Mouse (Mus musculus) CH12.LX (cell line): ENCODE data around the gene Zpbp2. TPM values are rescaled to one million over a fixed set of nuclear protein-coding genes. Genes with fewer than 3 reads are reported as not detected.
A peak's percentile ranks its signal among the peaks of the same experiment; 100 is the strongest.

Experiments
- DNase-seq: peaks from one replicate; pipeline ENCODE4 v3.0.0-alpha.2; 2013; ENCODE audit errors: extremely low read depth
- H3K27ac ChIP-seq: 2 replicates; pipeline ENCODE4 v1.5.1; 2012; ENCODE audit warnings: low read depth, mild to moderate bottlenecking, control low read depth, moderate library complexity; ENCODE audit not compliant: insufficient read depth
- H3K27me3 ChIP-seq: replicated peaks from 2 replicates; pipeline ENCODE3; 2012; ENCODE audit warnings: inconsistent platforms
- H3K36me3 ChIP-seq, 2 experiments: replicated peaks in 1 of 2; 2 replicates each; pipeline versions ENCODE3 to v1.6.1; 2012; ENCODE audit warnings: inconsistent platforms in 1 of 2, low read length in 1 of 2, mild to moderate bottlenecking in 1 of 2, mixed read lengths in 1 of 2, moderate library complexity in 1 of 2; ENCODE audit not compliant: control insufficient read depth in 1 of 2, insufficient read depth in 1 of 2
- H3K4me1 ChIP-seq, 2 experiments: 2 replicates each; pipeline ENCODE4 v1.6.1; 2012; ENCODE audit warnings: inconsistent platforms in 1 of 2, moderate library complexity in 1 of 2; ENCODE audit not compliant: insufficient read depth in 2 of 2, control insufficient read depth in 1 of 2
- H3K4me2 ChIP-seq: 2 replicates; pipeline ENCODE4 v1.6.1; 2012; ENCODE audit warnings: low read depth, mild to moderate bottlenecking, control low read depth; ENCODE audit not compliant: poor library complexity, insufficient read depth, severe bottlenecking
- H3K4me3 ChIP-seq, 3 experiments: fragments of 150-350 bp in 1 of 3; sonication (generic) in 1 of 3; replicated peaks in 1 of 3; 2 replicates each; pipeline versions ENCODE3 to v1.5.1; 2011 to 2012; ENCODE audit warnings: low read depth in 2 of 3, low read length in 2 of 3, mild to moderate bottlenecking in 2 of 3, moderate library complexity in 2 of 3, control low read depth in 1 of 3, improper control_type of control experiment in 1 of 3, inconsistent platforms in 1 of 3, mixed read lengths in 1 of 3; ENCODE audit not compliant: poor library complexity in 1 of 3
- H3K79me2 ChIP-seq: replicated peaks from 2 replicates; pipeline ENCODE4 v1.6.1; 2012; ENCODE audit warnings: mild to moderate bottlenecking, moderate library complexity; ENCODE audit not compliant: control insufficient read depth, poor library complexity, insufficient read depth, severe bottlenecking; ENCODE audit errors: extremely low read depth
- H3K9ac ChIP-seq: 2 replicates; pipeline ENCODE4 v1.6.1; 2012; ENCODE audit warnings: low read depth, mild to moderate bottlenecking, control low read depth, moderate library complexity; ENCODE audit not compliant: insufficient read depth
- H3K9me3 ChIP-seq: replicated peaks from 2 replicates; pipeline ENCODE3; 2012; ENCODE audit warnings: low read length, inconsistent platforms, mixed read lengths
- BHLHE40 ChIP-seq: IDR thresholded peaks from 2 replicates; pipeline ENCODE4 v1.6.1; 2011; ENCODE audit warnings: mild to moderate bottlenecking, low read depth, low read length, improper control_type of control experiment
- CHD2 ChIP-seq: IDR thresholded peaks from 2 replicates; pipeline ENCODE4 v1.6.1; 2011; ENCODE audit warnings: low read length, improper control_type of control experiment
- CTCF ChIP-seq, 2 experiments: IDR thresholded peaks in 1 of 2; conservative IDR thresholded peaks in 1 of 2; 2 replicates each; pipeline ENCODE4 v1.5.1; 2011 to 2012; ENCODE audit warnings: low read depth in 2 of 2, low read length in 2 of 2, improper control_type of control experiment in 1 of 2, inconsistent platforms in 1 of 2, mild to moderate bottlenecking in 1 of 2, moderate library complexity in 1 of 2
- E2F4 ChIP-seq: IDR thresholded peaks from 2 replicates; pipeline ENCODE4 v1.6.1; 2011; ENCODE audit warnings: low read depth, low read length, improper control_type of control experiment; ENCODE audit not compliant: insufficient replicate concordance
- EP300 ChIP-seq: IDR thresholded peaks from 2 replicates; pipeline ENCODE4 v1.6.1; 2011; ENCODE audit warnings: low read length, improper control_type of control experiment
- ETS1 ChIP-seq: conservative IDR thresholded peaks from 2 replicates; pipeline ENCODE4 v1.6.1; 2012; ENCODE audit warnings: low read depth, mild to moderate bottlenecking, inconsistent platforms, low read length, improper control_type of control experiment, moderate library complexity
- GABPA ChIP-seq: IDR thresholded peaks from 2 replicates; pipeline ENCODE4 v1.6.1; 2012; ENCODE audit warnings: low read depth, low read length, improper control_type of control experiment, inconsistent platforms; ENCODE audit not compliant: insufficient replicate concordance
- HCFC1 ChIP-seq: IDR thresholded peaks from 2 replicates; pipeline ENCODE4 v1.6.1; 2012; ENCODE audit warnings: low read depth, mild to moderate bottlenecking, inconsistent platforms, low read length, improper control_type of control experiment
- IRF4 ChIP-seq: IDR thresholded peaks from 2 replicates; pipeline ENCODE4 v1.6.1; 2014; ENCODE audit warnings: low read depth, mild to moderate bottlenecking, inconsistent platforms, low read length, improper control_type of control experiment
- JUND ChIP-seq: conservative IDR thresholded peaks from 2 replicates; pipeline ENCODE4 v1.6.1; 2011; ENCODE audit warnings: low read depth, low read length, improper control_type of control experiment
- KAT2A ChIP-seq: IDR thresholded peaks from 2 replicates; pipeline ENCODE4 v1.6.1; 2012; ENCODE audit warnings: low read length, improper control_type of control experiment, inconsistent platforms; ENCODE audit not compliant: insufficient replicate concordance
- MEF2A ChIP-seq: IDR thresholded peaks from 2 replicates; pipeline ENCODE4 v1.6.1; 2014; ENCODE audit warnings: low read depth, mild to moderate bottlenecking, inconsistent platforms, low read length, improper control_type of control experiment, borderline replicate concordance
- MXI1 ChIP-seq: IDR thresholded peaks from 2 replicates; pipeline ENCODE4 v1.6.1; 2011; ENCODE audit warnings: mild to moderate bottlenecking, low read depth, low read length, improper control_type of control experiment
- MYC ChIP-seq: IDR thresholded peaks from 2 replicates; pipeline ENCODE4 v1.6.1; 2011; ENCODE audit warnings: low read depth, mild to moderate bottlenecking, improper control_type of control experiment, low read length
- NELFE ChIP-seq: IDR thresholded peaks from 2 replicates; pipeline ENCODE4 v1.6.1; 2011; ENCODE audit warnings: low read depth, low read length, improper control_type of control experiment
- NRF1 ChIP-seq: IDR thresholded peaks from 2 replicates; pipeline ENCODE4 v1.6.1; 2014; ENCODE audit warnings: low read depth, mild to moderate bottlenecking, inconsistent platforms, low read length, improper control_type of control experiment, moderate library complexity
- PAX5 ChIP-seq: IDR thresholded peaks from 2 replicates; pipeline ENCODE4 v1.6.1; 2012; ENCODE audit warnings: low read length, inconsistent platforms, mixed read lengths
- POLR2A ChIP-seq: IDR thresholded peaks from 2 replicates; pipeline ENCODE4 v1.6.1; 2011; ENCODE audit warnings: low read depth, mild to moderate bottlenecking, improper control_type of control experiment, low read length
- POLR2AphosphoS2 ChIP-seq: IDR thresholded peaks from 2 replicates; pipeline ENCODE4 v1.6.1; 2011; ENCODE audit warnings: low read depth, low read length, improper control_type of control experiment
- RAD21 ChIP-seq: IDR thresholded peaks from 2 replicates; pipeline ENCODE4 v1.6.1; 2011; ENCODE audit warnings: low read depth, mild to moderate bottlenecking, low read length, improper control_type of control experiment, moderate library complexity
- RCOR1 ChIP-seq: conservative IDR thresholded peaks from 2 replicates; pipeline ENCODE4 v1.6.1; 2012; ENCODE audit warnings: low read depth, mild to moderate bottlenecking, inconsistent platforms, low read length, improper control_type of control experiment
- SIN3A ChIP-seq: IDR thresholded peaks from 2 replicates; pipeline ENCODE4 v1.6.1; 2012; ENCODE audit warnings: low read length, improper control_type of control experiment, inconsistent platforms
- TBP ChIP-seq: conservative IDR thresholded peaks from 2 replicates; pipeline ENCODE4 v1.6.1; 2011; ENCODE audit warnings: low read depth, low read length, improper control_type of control experiment
- TCF12 ChIP-seq: IDR thresholded peaks from 2 replicates; pipeline ENCODE4 v1.6.1; 2014; ENCODE audit warnings: low read depth, mild to moderate bottlenecking, inconsistent platforms, low read length, improper control_type of control experiment
- USF1 ChIP-seq: IDR thresholded peaks from 2 replicates; pipeline ENCODE4 v1.6.1; 2014; ENCODE audit warnings: low read depth, mild to moderate bottlenecking, inconsistent platforms, low read length, improper control_type of control experiment
- USF2 ChIP-seq: conservative IDR thresholded peaks from 2 replicates; pipeline ENCODE4 v1.6.1; 2011; ENCODE audit warnings: low read depth, low read length, improper control_type of control experiment
- ZC3H11A ChIP-seq: IDR thresholded peaks from 2 replicates; pipeline ENCODE4 v1.6.1; 2012; ENCODE audit warnings: low read depth, mild to moderate bottlenecking, inconsistent platforms, low read length, improper control_type of control experiment
- ZKSCAN1 ChIP-seq: IDR thresholded peaks from 2 replicates; pipeline ENCODE4 v1.6.1; 2012; ENCODE audit warnings: low read depth, inconsistent platforms, low read length, improper control_type of control experiment, borderline replicate concordance
- ZMIZ1 ChIP-seq: IDR thresholded peaks from 2 replicates; pipeline ENCODE4 v1.6.1; 2012; ENCODE audit warnings: low read depth, mild to moderate bottlenecking, inconsistent platforms, low read length, improper control_type of control experiment
- ZNF384 ChIP-seq: IDR thresholded peaks from 2 replicates; pipeline ENCODE4 v1.6.1; 2012; ENCODE audit warnings: low read depth, low read length, improper control_type of control experiment, inconsistent platforms
- dilution Hi-C: fragments of 300-500 bp; cut with MboI; formaldehyde crosslinking; loops from 2 replicates; pipeline ENCODE4 v1.14.3; 2020; ENCODE audit warnings: low sequenced_read_pairs; ENCODE audit not compliant: extremely low pct_unique_long_range_greater_than_20kb, extremely low pct_ligation_motif_present
- in situ Hi-C: fragments of 300-500 bp; cut with MboI; formaldehyde crosslinking; loops from 3 replicates; pipeline ENCODE4 v1.14.3; 2019; ENCODE audit warnings: low sequenced_read_pairs, low pct_ligation_motif_present, low pct_unique_long_range_greater_than_20kb, mixed read lengths
- polyA plus RNA-seq: library from polyadenylated mRNA; unstranded; fragments of >175 nt; gene quantifications from 2 replicates; pipeline ENCODE4 v1.2.1, GENCODE M21; 2012; ENCODE audit warnings: low read depth; ENCODE audit not compliant: insufficient read length
- total RNA-seq, 2 experiments: library from RNA; depleted of rRNA; stranded (reverse); fragments of 300-350 nt in 1 of 2; fragments of >200 nt in 1 of 2; gene quantifications; 2 replicates each; pipeline ENCODE4 v1.2.3; 2012 to 2014

The Zpbp2 gene
- total and polyA plus RNA-seq, 3 experiments = 3.2 to 3.9 (median 3.7) TPM

DNA sequence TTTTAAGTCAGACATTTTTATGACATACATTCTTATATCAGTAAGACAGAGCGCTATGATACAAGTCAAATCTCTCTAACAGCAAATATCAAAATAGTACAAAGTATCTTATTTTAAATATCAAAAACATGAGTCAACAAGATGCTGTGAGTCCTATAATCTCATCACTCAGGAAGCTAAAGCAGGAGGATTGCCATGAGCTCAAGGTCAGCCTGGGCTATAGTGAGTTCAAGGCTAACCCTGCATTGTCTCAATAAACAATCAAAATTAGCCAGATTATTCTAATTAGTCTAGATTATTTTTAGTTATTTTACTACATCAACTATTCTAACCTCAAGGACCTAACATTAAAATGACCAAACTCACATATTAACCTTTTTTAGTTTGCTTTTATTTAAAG lies 7.5 kb upstream of the Zpbp2 start:
- peaks cover 24% of the 10 kb centered on the region for H3K9me3 ChIP-seq
- peak overlapping the region; percentile 56 for H3K4me2 ChIP-seq
- in situ Hi-C loops = no loop called here
- dilution Hi-C loops = no loop called here
- peaks cover 73% of the 10 kb centered on the region for H3K79me2 ChIP-seq
- TF ChIP-seq TCF12 = 0 out of 2 replicates have a peak, but pooled peaks have one; percentile 21
- 0 out of 2 replicates have a peak, but pooled peaks have one; percentile 24 for TF ChIP-seq E2F4
- TF ChIP-seq SIN3A = 0 out of 2 replicates have a peak, but pooled peaks have one; percentile 67
- TF ChIP-seq RAD21 = no peak
- 0 out of 2 replicates have a peak, but pooled peaks have one; percentile 10 for TF ChIP-seq EP300
- H3K27me3 ChIP-seq = no peaks in the 10 kb centered on the region
- peaks cover 3 to 47% of the 10 kb centered on the region in 2 experiments; a peak in 3 of 4 replicates for H3K4me1 ChIP-seq
- H3K36me3 ChIP-seq = peaks cover 16 to 37% of the 10 kb centered on the region in 2 experiments
- peak overlapping the region; percentile 10 to 69 (median 38) for H3K4me3 ChIP-seq
- H3K9ac ChIP-seq = peak overlapping the region; percentile 30; the same call in 1 of the 2 replicates
- DNase-seq = no peak
- no peak overlapping the region for H3K27ac ChIP-seq

DNA sequence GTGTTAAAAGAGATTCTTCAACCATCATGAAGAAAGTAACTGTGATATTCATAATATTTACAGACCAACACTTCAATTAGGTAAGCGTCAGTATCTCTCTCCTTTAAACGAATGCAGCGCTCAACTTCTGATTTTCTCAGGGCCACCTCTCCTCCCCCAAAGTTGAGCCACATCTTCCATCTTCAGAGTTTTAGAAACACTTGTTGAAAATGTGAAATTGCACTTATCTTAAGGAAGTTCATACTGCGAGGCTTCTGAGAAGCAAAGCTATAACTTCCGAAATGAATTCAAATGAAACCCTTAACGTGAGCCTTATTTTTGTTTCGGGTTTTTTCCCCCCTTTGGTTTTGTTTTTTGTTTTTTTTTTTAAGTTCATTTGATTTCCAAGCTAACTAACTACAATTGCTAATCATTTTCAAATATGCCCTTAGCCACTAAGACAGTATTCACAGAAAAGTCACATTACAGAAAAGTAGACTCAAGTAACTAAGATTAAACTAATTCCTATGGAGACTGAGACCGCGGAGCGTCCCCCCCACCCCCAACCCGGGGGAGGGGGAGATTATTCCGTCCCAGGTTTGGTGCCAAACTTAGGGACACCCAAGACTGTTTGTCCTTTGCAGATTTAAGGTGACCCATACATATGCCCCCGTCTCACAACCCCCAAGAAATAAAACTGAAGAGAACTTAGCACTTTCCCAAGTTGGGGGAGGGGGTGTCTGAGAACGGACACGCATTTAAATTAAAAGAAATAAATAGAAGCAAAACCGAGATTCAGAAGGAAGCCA lies 5.8 kb upstream of the Zpbp2 start:
- Histone ChIP-seq H3K27me3 (no peaks in the 10 kb centered on the region), H3K9ac (peak overlapping the region; percentile 86), H3K36me3 (peaks cover 8 to 22% of the 10 kb centered on the region in 2 experiments), H3K4me1 (peaks cover 5 to 62% of the 10 kb centered on the region in 2 experiments; a peak in 3 of 4 replicates), H3K27ac (peak overlapping the region; percentile 88), H3K4me3 (peak overlapping the region; percentile 69 to 80 (median 77)), H3K4me2 (peak overlapping the region; percentile 45; the same call in 1 of the 2 replicates), H3K9me3 (peaks cover 11% of the 10 kb centered on the region), H3K79me2 (peaks cover 56% of the 10 kb centered on the region)
- dilution Hi-C loops = no loop called here
- DNase-seq = peak; percentile 52
- in situ Hi-C loops = loop anchor here (5.0 kb wide), 1 partner anchor 68 kb away; no protein-coding TSS in a partner anchor
- no peak for TF ChIP-seq ZMIZ1
- no peak for TF ChIP-seq BHLHE40
- peak; percentile 56; the same call in 1 of the 2 replicates for TF ChIP-seq ZNF384
- TF ChIP-seq PAX5 = no peak
- TF ChIP-seq ZC3H11A = no peak
- TF ChIP-seq E2F4 = no peak
- TF ChIP-seq GABPA = no peak
- TF ChIP-seq USF1 = no peak
- no peak for TF ChIP-seq RAD21
- no peak for TF ChIP-seq ZKSCAN1
- TF ChIP-seq POLR2AphosphoS2 = no peak
- no peak; the same call in 1 of the 2 replicates for TF ChIP-seq POLR2A
- no peak; the same call in 1 of the 2 replicates for TF ChIP-seq HCFC1
- no peak for TF ChIP-seq NELFE
- peak; percentile 64 for TF ChIP-seq MEF2A
- TF ChIP-seq IRF4 = peak; percentile 33; the same call in 1 of the 2 replicates
- TF ChIP-seq NRF1 = no peak
- TF ChIP-seq RCOR1 = no peak
- TF ChIP-seq USF2 = no peak
- no peak for TF ChIP-seq CTCF (conservative IDR thresholded peaks at IDR 0.05 in 1 of 2, IDR thresholded peaks at IDR 0.05 in 1 of 2; ENCODE audit: low read depth in 2 of 2, low read length in 2 of 2)
- peak; percentile 48; the same call in 1 of the 2 replicates for TF ChIP-seq MYC
- TF ChIP-seq EP300 = no peak
- TF ChIP-seq TBP = no peak
- no peak for TF ChIP-seq ETS1
- TF ChIP-seq KAT2A = no peak
- TF ChIP-seq CHD2 = peak; percentile 96
- TF ChIP-seq JUND = no peak
- TF ChIP-seq MXI1 = no peak
